Mouse (Mus musculus): Measurements from ENCODE around the gene Hist1h2aa.

The Hist1h2aa gene

GRCm38 (mm10) chr13:23942861-23943260, 8.6 kb downstream of the Hist1h2aa start:
- DNase-seq (ENCODE audit: extremely low spot score, low spot score), result no peak

GRCm38 (mm10) chr13:23946254-23946653, 12.0 kb downstream of the Hist1h2aa start:
- DNase-seq (ENCODE audit: extremely low spot score, low spot score), result no peak

- DNase-seq (ENCODE audit: extremely low spot score, low spot score), result peak; percentile 20
These were observed 15.4 kb downstream of the Hist1h2aa start for GRCm38 (mm10) chr13:23949484-23950246.

- DNase-seq (ENCODE audit: extremely low spot score, low spot score), result no peak
These were observed 16.7 kb downstream of the Hist1h2aa start for GRCm38 (mm10) chr13:23950928-23951327.

- no peak for DNase-seq (ENCODE audit: extremely low spot score, low spot score)
These were observed 25.5 kb downstream of the Hist1h2aa start for GRCm38 (mm10) chr13:23959776-23960175.

- DNase-seq (ENCODE audit: extremely low spot score, low spot score), result no peak
These were observed 30.6 kb downstream of the Hist1h2aa start for GRCm38 (mm10) chr13:23964909-23965308.

- no peak for DNase-seq (ENCODE audit: extremely low spot score, low spot score)
These were observed 37.6 kb downstream of the Hist1h2aa start for GRCm38 (mm10) chr13:23971870-23972269.

GRCm38 (mm10) chr13:23972271-23972670, 38.0 kb downstream of the Hist1h2aa start:
- no peak for DNase-seq (ENCODE audit: extremely low spot score, low spot score)
